Mouse (Mus musculus): ENCODE measurements around the gene Clptm1l.

Clptm1l gene

GRCm38 (mm10) chr13:73631837-73632236 lies 28.0 kb downstream of the Clptm1l start:
- TF ChIP-seq GATA4 (IDR thresholded peaks at IDR 0.05; ENCODE audit: insufficient replicate concordance, low read length), result no peak

DNA sequence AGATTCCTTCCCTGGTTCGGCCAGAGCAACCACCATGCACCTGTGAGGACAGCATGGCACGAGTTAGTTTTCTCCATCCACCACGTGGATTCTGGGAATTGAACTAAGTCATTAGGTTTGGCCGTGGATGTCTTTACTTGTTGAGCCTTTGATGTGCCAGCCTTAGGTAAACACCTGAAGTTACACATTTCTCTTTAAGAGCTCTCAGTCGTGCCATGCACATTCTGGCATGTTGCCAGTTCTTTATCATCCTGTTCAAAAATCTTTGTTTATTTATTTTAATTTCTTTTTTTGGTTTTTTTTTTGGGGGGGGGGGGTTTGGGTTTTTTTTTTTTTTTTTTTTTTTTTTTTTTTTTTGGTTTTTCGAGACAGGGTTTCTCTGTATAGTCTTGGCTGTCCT lies 34.0 kb downstream of the Clptm1l start:
- no peak for TF ChIP-seq GATA4 (IDR thresholded peaks at IDR 0.05; ENCODE audit: insufficient replicate concordance, low read length)

DNA sequence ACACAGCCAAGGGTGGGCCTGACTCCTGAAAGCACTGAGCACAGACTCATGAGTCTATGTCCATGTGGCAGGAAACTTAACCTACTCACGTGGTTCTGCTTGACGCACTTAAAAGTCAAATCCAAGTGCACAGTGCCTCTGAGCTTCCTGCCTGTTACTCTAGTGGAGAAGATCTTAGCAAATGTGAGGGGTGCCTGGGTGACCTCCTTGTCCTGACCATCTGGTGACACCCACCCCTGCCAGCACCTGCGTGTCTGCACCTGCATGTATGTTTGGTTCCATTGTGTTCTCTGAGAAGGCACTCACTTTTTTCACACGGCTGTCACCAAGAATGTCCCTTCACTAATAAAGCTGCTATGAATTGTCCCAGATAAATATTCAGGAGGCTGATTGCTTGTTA lies 37.5 kb downstream of the Clptm1l start:
- TF ChIP-seq GATA4 (IDR thresholded peaks at IDR 0.05; ENCODE audit: insufficient replicate concordance, low read length), result no peak

- TF ChIP-seq GATA4 (IDR thresholded peaks at IDR 0.05; ENCODE audit: insufficient replicate concordance, low read length), result no peak
Measured at GRCm38 (mm10) chr13:73646397-73647087, 42.7 kb downstream of the Clptm1l start.

DNA sequence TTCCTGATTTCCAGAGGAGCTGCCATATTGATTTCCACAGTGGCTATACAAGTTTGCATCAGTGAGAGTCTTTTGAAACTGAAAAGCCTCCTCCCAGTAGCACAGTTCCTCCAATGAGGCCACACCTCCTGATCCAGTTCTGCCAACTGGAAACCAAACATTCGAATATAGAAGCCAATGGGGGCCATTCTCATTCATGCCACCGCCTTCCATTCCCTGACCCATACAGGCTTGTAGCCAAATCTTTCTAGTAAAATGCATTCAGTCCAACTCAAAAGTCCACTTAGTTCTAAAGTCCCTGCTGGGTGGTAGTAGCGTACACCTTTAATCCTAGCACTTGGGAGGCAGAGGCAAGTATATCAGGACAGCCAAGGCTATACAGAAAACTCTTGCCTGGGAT lies 49.5 kb downstream of the Clptm1l start:
- TF ChIP-seq GATA4 (IDR thresholded peaks at IDR 0.05; ENCODE audit: insufficient replicate concordance, low read length), result no peak

GRCm38 (mm10) chr13:73654976-73655375 lies 51.2 kb downstream of the Clptm1l start:
- no peak for TF ChIP-seq GATA4 (IDR thresholded peaks at IDR 0.05; ENCODE audit: insufficient replicate concordance, low read length)

- no peak for TF ChIP-seq GATA4 (IDR thresholded peaks at IDR 0.05; ENCODE audit: insufficient replicate concordance, low read length)
Measured at GRCm38 (mm10) chr13:73658953-73659352, 55.1 kb downstream of the Clptm1l start.

- TF ChIP-seq GATA4 (IDR thresholded peaks at IDR 0.05; ENCODE audit: insufficient replicate concordance, low read length), result no peak
Measured at GRCm38 (mm10) chr13:73660163-73660695, 56.4 kb downstream of the Clptm1l start.

Measured in liver, adult (tissue).